Mouse (Mus musculus) heart, adult 2 months (tissue): Measurements from ENCODE around the gene Cdca8.

Experiments
- CTCF ChIP-seq: fragments of 200-600 bp; IDR thresholded peaks from 2 replicates; pipeline ENCODE4 v1.8.1; 2022; ENCODE audit warnings: antibody characterized with exemption, mild to moderate bottlenecking, moderate library complexity
- EP300 ChIP-seq: fragments of 200-500 bp; IDR thresholded peaks from 2 replicates; pipeline ENCODE4 v1.6.1; 2011; ENCODE audit warnings: low read depth, low read length, control low read depth; ENCODE audit not compliant: insufficient read depth

- peak; percentile 92 for TF ChIP-seq CTCF
- 0 out of 2 replicates have a peak, but pooled peaks have one; percentile 65 for TF ChIP-seq EP300
These were observed 3.9 kb upstream of the Cdca8 start for GRCm38 (mm10) chr4:124943022-124943421.
